Mouse (Mus musculus) kidney, embryonic 14.5 days (tissue): ENCODE data around the gene 1700123O20Rik. TPM values are rescaled to one million over a fixed set of nuclear protein-coding genes. Genes with fewer than 3 reads are reported as not detected.

Experiments
- ATAC-seq: fragments of 200-750 bp; cut with Nextera tagmentation; 2 replicates; pipeline ENCODE4 v1.8.0; 2017; ENCODE audit warnings: moderate number of reproducible peaks, mild to moderate bottlenecking, moderate TSS enrichment, moderate library complexity; ENCODE audit not compliant: low FRiP score, low TSS enrichment
- H3K27ac ChIP-seq: fragments of 300-500 bp; sonication (generic); 2 replicates; pipeline ENCODE4 v1.5.1; 2014; ENCODE audit warnings: low read depth, mild to moderate bottlenecking, low read length, moderate library complexity, mixed read lengths
- H3K27me3 ChIP-seq: fragments of 300-500 bp; sonication (generic); 2 replicates; pipeline ENCODE4 v1.6.1; 2014; ENCODE audit warnings: mild to moderate bottlenecking, low read length; ENCODE audit not compliant: control insufficient read depth, insufficient read depth
- H3K36me3 ChIP-seq: fragments of 300-500 bp; sonication (generic); 2 replicates; pipeline ENCODE4 v1.6.1; 2014; ENCODE audit warnings: low read length, mixed read lengths; ENCODE audit not compliant: control insufficient read depth, insufficient read depth
- H3K4me1 ChIP-seq: fragments of 300-500 bp; sonication (generic); 2 replicates; pipeline ENCODE4 v1.6.1; 2014; ENCODE audit warnings: low read length, mixed read lengths; ENCODE audit not compliant: control insufficient read depth, insufficient read depth
- H3K4me2 ChIP-seq: fragments of 300-500 bp; sonication (generic); replicated peaks from 2 replicates; pipeline ENCODE4 v1.6.1; 2014; ENCODE audit warnings: low read depth, mild to moderate bottlenecking, low read length
- H3K4me3 ChIP-seq: fragments of 300-500 bp; sonication (generic); 2 replicates; pipeline ENCODE4 v1.5.1; 2014; ENCODE audit warnings: mild to moderate bottlenecking, low read length
- H3K9ac ChIP-seq: fragments of 300-500 bp; sonication (generic); 2 replicates; pipeline ENCODE4 v1.6.1; 2014; ENCODE audit warnings: low read depth, mild to moderate bottlenecking, low read length, moderate library complexity
- H3K9me3 ChIP-seq: fragments of 300-500 bp; sonication (generic); 2 replicates; pipeline ENCODE4 v1.6.1; 2016; ENCODE audit warnings: low read length; ENCODE audit not compliant: control insufficient read depth
- WGBS: fragments of 180-500 bp; shearing (Covaris S2); extraction: QIAGEN DNeasy Blood & Tissue Kit; methylation state at CpG from one replicate; pipeline ENCODE4 v1.1.7; 2014; 5-methylcytosine and 5-hydroxymethylcytosine counted together
- polyA plus RNA-seq: library from polyadenylated mRNA; unstranded; fragments of >200 nt; fragmentation: Nextera tagmentation; extraction: Ambion mirVana; gene quantifications from 2 replicates; pipeline ENCODE4 v1.2.1, GENCODE M21; 2014

Gene 1700123O20Rik
- polyA plus RNA-seq, 1 experiment from 2014 or later: 89.8 TPM

- H3K36me3 ChIP-seq: no peaks in the 10 kb centered on the region
- no peaks in the 10 kb centered on the region for H3K9me3 ChIP-seq
- no peak overlapping the region for H3K4me2 ChIP-seq
- no peak for ATAC-seq
- no peak overlapping the region for H3K27ac ChIP-seq
- no peaks in the 10 kb centered on the region for H3K27me3 ChIP-seq
- no peak overlapping the region for H3K4me3 ChIP-seq
- WGBS: 87% methylated on average over 9 of the region's 9 CpGs
- H3K4me1 ChIP-seq: 0 out of 2 replicates have a peak, but pooled peaks cover 3% of the 10 kb centered on the region
- no peak overlapping the region for H3K9ac ChIP-seq
These were observed 23.0 kb downstream of the 1700123O20Rik start for GRCm38 (mm10) chr14:54709054-54709453.

- Histone ChIP-seq H3K27me3 (no peaks in the 10 kb centered on the region), H3K4me1 (peaks cover 8% of the 10 kb centered on the region; the same call in 1 of the 2 replicates), H3K9me3 (no peaks in the 10 kb centered on the region), H3K27ac (no peak within 1 kb of the TSS), H3K4me3 (no peak within 1 kb of the TSS), H3K9ac (no peak within 1 kb of the TSS), H3K36me3 (no peaks in the 10 kb centered on the region), H3K4me2 (no peak within 1 kb of the TSS)
- 83% methylated on average over 7 of the region's 7 CpGs for WGBS
- no peak for ATAC-seq
These were observed 26.1 kb downstream of the 1700123O20Rik start, which contains the start of gene Cebpe for GRCm38 (mm10) chr14:54712074-54712473. TSS of gene Cebpe (minus strand) at chr14:54712174.

- Histone ChIP-seq H3K9ac (no peak overlapping the region), H3K4me3 (no peak overlapping the region), H3K4me1 (peaks cover 6% of the 10 kb centered on the region; the same call in 1 of the 2 replicates), H3K36me3 (no peaks in the 10 kb centered on the region), H3K4me2 (no peak overlapping the region), H3K27ac (no peak overlapping the region), H3K27me3 (no peaks in the 10 kb centered on the region), H3K9me3 (no peaks in the 10 kb centered on the region)
- no peak for ATAC-seq
- 67% methylated on average over 8 of the region's 8 CpGs for WGBS
These were observed 26.8 kb downstream of the 1700123O20Rik start for GRCm38 (mm10) chr14:54712861-54713260.

DNA sequence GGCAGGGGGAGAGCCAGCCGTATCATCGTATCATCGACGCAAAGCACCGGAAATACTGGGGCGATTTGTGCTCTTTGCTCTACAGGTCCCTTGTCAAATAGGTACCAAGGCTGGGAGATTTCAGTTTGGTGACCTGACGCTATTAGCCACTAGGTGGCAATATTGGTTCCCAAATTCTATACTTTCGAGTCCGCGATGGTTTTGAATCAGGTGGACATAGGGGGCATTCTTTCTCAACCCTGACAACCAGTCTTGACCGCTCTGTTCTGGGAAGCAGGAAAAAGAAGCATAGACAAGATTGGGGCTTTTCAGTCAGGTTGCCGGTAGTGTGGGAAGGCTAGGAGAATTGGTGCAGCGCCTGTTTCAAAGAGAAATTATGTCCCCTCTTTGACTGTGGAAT is 28.1 kb downstream of the 1700123O20Rik start:
- Histone ChIP-seq H3K9ac (no peak overlapping the region), H3K4me2 (peak overlapping the region; percentile 49), H3K27ac (no peak overlapping the region), H3K4me1 (peaks cover 6% of the 10 kb centered on the region; the same call in 1 of the 2 replicates), H3K9me3 (no peaks in the 10 kb centered on the region; the same call in 1 of the 2 replicates), H3K36me3 (no peaks in the 10 kb centered on the region), H3K27me3 (no peaks in the 10 kb centered on the region), H3K4me3 (peak overlapping the region; percentile 25)
- under 1% methylated on average over 13 of the region's 13 CpGs for WGBS
- ATAC-seq: peak; percentile 33; the same call in 1 of the 2 replicates

GRCm38 (mm10) chr14:54714617-54715081 is 28.6 kb downstream of the 1700123O20Rik start:
- ATAC-seq: peak; percentile 41; the same call in 1 of the 2 replicates
- WGBS: 2% methylated on average over 15 of the region's 15 CpGs

GRCm38 (mm10) chr14:54715402-54715801 is 29.4 kb downstream of the 1700123O20Rik start:
- no peaks in the 10 kb centered on the region for H3K27me3 ChIP-seq
- H3K4me3 ChIP-seq: no peak overlapping the region
- 88% methylated on average over 1 of the region's 1 CpGs for WGBS
- no peak overlapping the region for H3K27ac ChIP-seq
- no peak for ATAC-seq
- H3K4me2 ChIP-seq: no peak overlapping the region; the same call in 1 of the 2 replicates
- peaks cover 6% of the 10 kb centered on the region; the same call in 1 of the 2 replicates for H3K4me1 ChIP-seq
- H3K9me3 ChIP-seq: no peaks in the 10 kb centered on the region; the same call in 1 of the 2 replicates
- no peaks in the 10 kb centered on the region for H3K36me3 ChIP-seq
- H3K9ac ChIP-seq: no peak overlapping the region

More at GRCm38 (mm10) chr14:54714617-54715081, 28.6 kb downstream of the 1700123O20Rik start:
- Histone ChIP-seq H3K4me1 (peaks cover 6% of the 10 kb centered on the region; the same call in 1 of the 2 replicates), H3K27me3 (no peaks in the 10 kb centered on the region), H3K36me3 (no peaks in the 10 kb centered on the region), H3K9me3 (no peaks in the 10 kb centered on the region; the same call in 1 of the 2 replicates), H3K4me2 (peak overlapping the region; percentile 49), H3K27ac (no peak overlapping the region), H3K4me3 (peak overlapping the region; percentile 25), H3K9ac (no peak overlapping the region; the same call in 1 of the 2 replicates)

GRCm38 (mm10) chr14:54720041-54720440 is 34.0 kb downstream of the 1700123O20Rik start:
- no peak overlapping the region for H3K27ac ChIP-seq
- no peak overlapping the region for H3K9ac ChIP-seq
- 90% methylated on average over 11 of the region's 11 CpGs for WGBS
- no peak for ATAC-seq
- H3K4me3 ChIP-seq: no peak overlapping the region
- H3K9me3 ChIP-seq: no peaks in the 10 kb centered on the region; the same call in 1 of the 2 replicates
- no peaks in the 10 kb centered on the region for H3K36me3 ChIP-seq
- H3K4me2 ChIP-seq: no peak overlapping the region
- H3K27me3 ChIP-seq: no peaks in the 10 kb centered on the region
- 0 out of 2 replicates have a peak, but pooled peaks cover 2% of the 10 kb centered on the region for H3K4me1 ChIP-seq

DNA sequence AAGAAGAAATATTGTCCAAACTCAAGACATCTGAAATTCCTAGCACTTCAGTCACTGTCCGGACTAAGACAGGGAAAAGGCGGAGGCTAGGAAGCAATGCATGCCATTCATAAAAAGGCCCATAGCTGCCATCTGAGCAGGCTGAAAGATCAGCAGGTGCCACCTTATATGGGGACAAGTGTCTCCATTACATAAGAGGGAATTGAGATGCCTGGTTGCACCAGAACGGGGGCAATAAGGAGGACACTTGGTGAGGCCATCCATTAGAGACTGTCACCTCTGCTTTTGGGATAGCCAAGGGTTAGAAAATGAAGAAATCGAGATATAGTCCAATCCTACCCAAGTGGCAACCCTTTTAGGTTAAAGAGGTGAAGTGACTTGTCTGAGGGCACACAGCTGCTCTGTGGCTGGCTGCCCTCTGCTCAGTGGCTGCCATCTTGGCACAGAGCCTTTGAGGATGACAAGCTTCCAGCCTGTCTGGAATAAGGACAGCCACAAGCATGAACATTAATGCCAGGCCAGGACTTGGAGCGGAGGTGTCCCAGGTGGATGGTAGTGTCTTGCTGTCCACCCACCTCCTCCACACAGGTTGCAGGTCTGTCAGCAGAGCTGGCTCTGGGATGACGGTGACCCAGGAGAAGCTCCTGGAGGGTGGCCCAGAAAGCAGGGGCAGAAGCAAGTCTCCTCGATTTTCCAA is 34.8 kb downstream of the 1700123O20Rik start:
- Histone ChIP-seq H3K4me3 (no peak overlapping the region), H3K4me1 (0 out of 2 replicates have a peak, but pooled peaks cover 2% of the 10 kb centered on the region), H3K4me2 (no peak overlapping the region), H3K9ac (no peak overlapping the region), H3K9me3 (no peaks in the 10 kb centered on the region; the same call in 1 of the 2 replicates), H3K27me3 (no peaks in the 10 kb centered on the region), H3K27ac (no peak overlapping the region), H3K36me3 (no peaks in the 10 kb centered on the region)
- no peak for ATAC-seq
- 90% methylated on average over 6 of the region's 7 CpGs for WGBS

DNA sequence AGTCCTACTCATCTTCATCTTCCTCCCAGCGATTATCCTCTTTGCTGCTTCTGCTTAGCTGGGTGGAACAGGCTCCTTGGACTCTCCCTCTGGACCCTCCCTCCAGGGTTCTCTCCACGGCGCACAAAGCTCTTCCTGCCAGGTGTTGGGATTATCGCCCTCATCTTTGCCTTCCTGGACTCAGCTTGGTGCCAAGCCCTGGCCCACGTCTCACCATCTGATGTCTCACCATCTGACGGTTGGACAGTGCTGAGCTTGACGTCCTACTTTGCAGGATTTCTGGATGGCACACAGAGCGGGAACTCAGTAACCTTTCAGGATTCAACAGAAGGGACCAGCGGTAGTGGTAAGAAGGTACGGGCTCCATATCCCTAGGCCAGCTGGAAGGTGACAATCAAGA is 35.7 kb downstream of the 1700123O20Rik start:
- WGBS: 75% methylated on average over 10 of the region's 10 CpGs
- 0 out of 2 replicates have a peak, but pooled peaks cover 2% of the 10 kb centered on the region for H3K4me1 ChIP-seq
- H3K36me3 ChIP-seq: no peaks in the 10 kb centered on the region
- ATAC-seq: no peak
- H3K9ac ChIP-seq: no peak overlapping the region
- H3K27ac ChIP-seq: no peak overlapping the region
- H3K9me3 ChIP-seq: no peaks in the 10 kb centered on the region; the same call in 1 of the 2 replicates
- H3K4me3 ChIP-seq: no peak overlapping the region
- no peaks in the 10 kb centered on the region for H3K27me3 ChIP-seq
- H3K4me2 ChIP-seq: no peak overlapping the region
